Mouse (Mus musculus) duodenum, adult 2 months (tissue): ENCODE data around the gene Hcar2. TPM values are rescaled to one million over a fixed set of nuclear protein-coding genes. Genes with fewer than 3 reads are reported as not detected.

Source experiments
- polyA plus RNA-seq: library from polyadenylated mRNA; depleted of rRNA; stranded (reverse); fragments of >200 nt; gene quantifications from 2 replicates; pipeline ENCODE4 v1.2.3, GENCODE M21; 2012; ENCODE audit warnings: low replicate concordance; rRNA removed

The Hcar2 gene
- 0.13 and 0.20 TPM in 2 replicates for polyA plus RNA-seq

DNA sequence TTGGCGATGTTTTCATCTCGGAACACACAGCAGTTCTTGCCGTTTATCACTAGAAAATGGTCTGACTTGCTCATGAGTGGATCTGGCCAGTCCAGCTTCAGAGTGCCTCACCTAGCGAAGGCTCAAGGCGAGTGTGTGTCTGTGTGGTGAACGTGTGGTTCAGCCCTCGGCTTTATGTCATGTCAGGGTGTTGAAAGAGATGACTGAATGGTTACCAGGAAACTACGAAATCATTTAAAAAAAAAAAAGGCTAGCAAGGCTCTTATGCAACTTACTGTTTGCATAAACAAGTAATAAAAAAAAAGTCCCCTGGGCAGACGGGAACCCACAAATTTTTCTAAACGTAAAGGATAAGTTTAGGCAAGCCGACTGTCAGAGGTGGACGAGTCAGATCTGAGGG is at the start of gene Hcar2:
TSS of gene Hcar2 (minus strand) at position 135 of the 400 bp plus-strand sequence.

DNA sequence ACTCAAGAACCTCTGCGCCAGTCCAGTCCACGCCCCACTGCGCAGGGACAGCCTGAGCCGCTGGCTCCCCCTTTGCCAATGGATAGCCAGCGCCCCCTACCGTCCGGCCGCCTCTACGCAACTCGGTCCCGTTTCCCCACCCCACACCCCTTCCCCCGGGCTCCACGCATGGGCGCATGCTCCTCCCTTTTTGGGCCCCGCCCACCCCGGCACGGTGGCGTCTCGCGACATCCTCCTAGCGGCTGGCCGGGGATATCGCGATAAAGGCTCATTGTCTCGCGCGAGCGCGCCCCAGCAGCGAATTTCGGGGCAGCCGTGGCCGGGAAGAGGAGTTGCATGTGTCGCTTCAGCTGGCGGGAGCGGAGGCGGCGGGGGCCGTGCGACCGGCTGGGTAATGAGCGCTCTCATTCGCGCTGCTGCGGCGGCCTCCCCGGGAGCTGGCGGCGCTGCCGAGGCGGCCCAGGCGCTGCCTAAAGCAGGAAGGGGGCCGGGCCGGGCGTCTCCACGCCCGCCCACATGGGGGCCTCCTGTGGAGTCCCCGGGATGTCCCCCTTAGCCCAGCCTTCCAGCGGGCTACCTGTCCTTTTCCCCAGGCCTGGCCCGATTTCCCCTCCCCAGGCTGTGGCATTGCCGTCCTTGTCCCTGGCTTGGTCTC is 41.8 kb upstream of the Hcar2 start, which contains the start of gene Denr:
TSS of gene Denr (plus strand) at position 200 of the 655 bp plus-strand sequence.

DNA sequence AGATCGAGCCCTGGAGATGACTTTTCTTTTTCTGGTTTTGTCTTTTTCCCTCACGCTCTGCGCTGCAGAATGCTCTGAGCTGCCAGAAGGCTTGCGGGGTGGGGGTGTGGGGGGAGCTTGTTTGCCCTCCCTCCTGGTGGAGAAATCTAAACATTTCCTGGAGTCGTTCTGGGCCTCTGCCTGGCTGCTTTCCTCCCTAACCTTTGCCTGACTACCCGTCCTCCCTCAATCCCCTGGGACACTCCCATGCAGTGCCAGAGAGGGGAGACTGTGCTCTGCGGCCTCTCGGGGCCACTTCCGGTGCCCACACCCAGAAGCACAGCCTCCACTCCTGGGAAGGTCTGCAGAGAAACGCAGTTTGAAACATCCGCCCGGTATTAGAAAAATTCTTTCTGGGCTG is 14.6 kb upstream of the Hcar2 start, which contains the start of gene Hcar1:
TSS of gene Hcar1 (minus strand) at position 93 of the 400 bp plus-strand sequence.

Other genes with a start within 250 kb of the Hcar2 start
- gene Clip1, start 180.9 kb downstream of the Hcar2 start, polyA plus RNA-seq: 6.8 and 8.5 TPM in 2 replicates
- 16.9 and 18.8 TPM in 2 replicates for gene Zcchc8, start 144.4 kb downstream of the Hcar2 start, polyA plus RNA-seq
- gene Rsrc2, start 116.1 kb downstream of the Hcar2 start, polyA plus RNA-seq: 2.1 and 2.5 TPM in 2 replicates
- 0.36 and 1.7 TPM in 2 replicates for gene Kntc1, start 115.8 kb downstream of the Hcar2 start, polyA plus RNA-seq
- 1.9 and 2.9 TPM in 2 replicates for gene Hcar1, start 14.5 kb upstream of the Hcar2 start, polyA plus RNA-seq
- 1.6 and 7.7 TPM in 2 replicates for gene Denr, start 41.7 kb upstream of the Hcar2 start, polyA plus RNA-seq
- not detected in 2 replicates for gene Gm43518, start 61.9 kb upstream of the Hcar2 start, polyA plus RNA-seq
- gene Ccdc62, start 65.2 kb upstream of the Hcar2 start, polyA plus RNA-seq: 0.36 and 1.0 TPM in 2 replicates
- 35.1 and 40.2 TPM in 2 replicates for gene Hip1r, start 108.1 kb upstream of the Hcar2 start, polyA plus RNA-seq
- 71.7 and 79.5 TPM in 2 replicates for gene Vps37b, start 166.8 kb upstream of the Hcar2 start, polyA plus RNA-seq
- gene Abcb9, start 230.3 kb upstream of the Hcar2 start, polyA plus RNA-seq: 18.0 and 32.2 TPM in 2 replicates
- gene Ogfod2, start 246.8 kb upstream of the Hcar2 start, polyA plus RNA-seq: 72.2 and 78.6 TPM in 2 replicates